In the genomic region with DNA sequence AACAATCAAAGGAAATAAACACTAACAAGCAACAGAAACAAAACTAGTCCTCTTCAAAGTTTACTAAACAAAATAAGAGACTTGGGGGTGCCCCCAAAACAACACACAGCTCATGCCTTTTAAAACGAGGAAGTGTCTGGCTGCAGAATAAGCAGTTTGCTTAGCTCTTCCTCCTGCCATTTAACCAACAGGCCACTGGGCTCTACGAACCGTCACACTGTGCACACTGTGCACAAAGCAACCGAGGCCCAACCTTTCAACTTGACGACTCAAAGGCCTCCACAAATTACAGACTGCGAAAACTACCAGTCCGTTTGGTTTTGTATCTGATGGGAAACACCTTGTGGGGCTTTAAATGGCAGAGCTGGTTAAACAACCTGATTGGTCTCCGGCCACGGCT, we compare ENCODE assay signal across 19 mouse cellular contexts. TPM values are rescaled to one million over a fixed set of nuclear protein-coding genes. Genes with fewer than 3 reads are reported as not detected.
DNase-seq lines count a peak whose midpoint lies in the region; ATAC-seq lines count a peak whose summit lies in the region.
"Had no signal": no experiment of that assay in that cellular context is flagged by ENCODE, and none has a peak within 500 bp of the region (broad histone marks: within the 10 kb centered on the region; RNA-seq: fewer than 3 reads in every experiment).

No protein-coding gene starts in this region.

- H3K4me1 ChIP-seq in heart, embryonic 11.5 days (ENCODE audit: control insufficient read depth, insufficient read depth, low read length) = peaks cover 9% of the 10 kb centered on the region
- H3K4me1 ChIP-seq in forebrain, embryonic 13.5 days = peaks cover 24% of the 10 kb centered on the region

- H3K4me2 ChIP-seq in heart, embryonic 11.5 days = peak overlapping the region; percentile 86
- H3K4me2 ChIP-seq in forebrain, embryonic 13.5 days = no peak overlapping the region

- 63% methylated on average over 9 of the region's 9 CpGs for WGBS in heart, embryonic 11.5 days (ENCODE audit: insufficient replicate concordance)
- WGBS in forebrain, embryonic 13.5 days = 73% methylated on average over 9 of the region's 9 CpGs

- H3K27ac ChIP-seq in heart, embryonic 11.5 days (ENCODE audit: low read depth, low read length) = no peak overlapping the region
- no peak overlapping the region for H3K27ac ChIP-seq in forebrain, embryonic 13.5 days
- H3K27ac ChIP-seq: hindbrain, embryonic 15.5 days; limb, embryonic 10.5 days had no signal

- H3K36me3 ChIP-seq in heart, embryonic 11.5 days (ENCODE audit: control insufficient read depth, insufficient read depth, low read length) = no peaks in the 10 kb centered on the region
- H3K36me3 ChIP-seq in forebrain, embryonic 13.5 days (ENCODE audit: poor library complexity, severe bottlenecking) = no peaks in the 10 kb centered on the region
- H3K36me3 ChIP-seq: hindbrain, embryonic 15.5 days; limb, embryonic 10.5 days had no signal

- no peak overlapping the region for H3K4me3 ChIP-seq in heart, embryonic 11.5 days (ENCODE audit: low read depth, low read length)
- no peak overlapping the region for H3K4me3 ChIP-seq in forebrain, embryonic 13.5 days
- H3K4me3 ChIP-seq: hindbrain, embryonic 15.5 days; limb, embryonic 10.5 days had no signal

- intact Hi-C loops in left cerebral cortex, postnatal 14 days (cut with DNase I) = no loop called here

- ATAC-seq in heart, embryonic 11.5 days (replicated peaks; ENCODE audit: insufficient number of reproducible peaks, low FRiP score, low TSS enrichment) = no peak
- ATAC-seq in megakaryocyte progenitor cell, adult 5-6 weeks (replicated peaks; ENCODE audit: poor library complexity) = 0 out of 2 replicates have a peak, but pooled peaks have one; percentile 3
- ATAC-seq in forebrain, embryonic 13.5 days = no peak

- DNase-seq in heart, adult 8-10 months (ENCODE audit: low spot score) = no peak
- DNase-seq in A20 (ENCODE audit: low read depth, low spot score) = peak; percentile 81
- DNase-seq in induced T-regulatory cell, adult 2 months (ENCODE audit: low read depth) = peak; percentile 70
- DNase-seq in gastrocnemius, postnatal 10 days = no peak
- no peak for DNase-seq in left cerebral cortex, postnatal 14 days (ENCODE audit: low spot score in 2 of 2)
- DNase-seq: cerebellum, adult 8-10 months; kidney, postnatal 10 days; lung, postnatal 14 days; retina, postnatal 1 day had no signal

- H3K27me3 ChIP-seq in heart, embryonic 11.5 days (ENCODE audit: control insufficient read depth, insufficient read depth, low read length) = no peaks in the 10 kb centered on the region
- H3K27me3 ChIP-seq in forebrain, embryonic 13.5 days = peaks cover 10% of the 10 kb centered on the region; the same call in 1 of the 2 replicates

- no peak overlapping the region for H3K9ac ChIP-seq in heart, embryonic 11.5 days (ENCODE audit: low read depth, low read length)
- no peak overlapping the region for H3K9ac ChIP-seq in forebrain, embryonic 13.5 days
- H3K9ac ChIP-seq: hindbrain, embryonic 15.5 days had no signal

- H3K9me3 ChIP-seq in heart, embryonic 11.5 days (replicated peaks; ENCODE audit: control insufficient read depth, low read length) = no peaks in the 10 kb centered on the region
- no peaks in the 10 kb centered on the region for H3K9me3 ChIP-seq in forebrain, embryonic 13.5 days (replicated peaks)
- H3K9me3 ChIP-seq: hindbrain, embryonic 15.5 days; limb, embryonic 10.5 days had no signal

RNA-seq across cellular contexts. Expression of gene Arsg, which starts 3.0 kb away (rescaled TPM):
- 4.2 and 5.1 TPM in 2 replicates for polyA plus RNA-seq in heart, embryonic 11.5 days (2014; fragmentation: Nextera tagmentation; extraction: Ambion mirVana)
- 1 to 10 TPM in 3 of 4 experiments, under 1 TPM in 1; 0.87 to 2.7 (median 1.8) TPM for total RNA-seq in heart, adult 8-10 months (2022)
- total RNA-seq in megakaryocyte progenitor cell, adult 5-6 weeks (2015) = 2.0 and 2.9 TPM in 2 replicates
- total RNA-seq in megakaryocyte progenitor cell, adult 5-6 weeks (2017) = 1.5 and 1.9 TPM in 2 replicates
- 10 to 100 TPM in 1 of 2 experiments, 1 to 10 TPM in 1; 9.3 to 12.3 TPM for total RNA-seq in gastrocnemius, postnatal 10 days (2021)
- 3.4 and 5.4 TPM in 2 replicates for polyA plus RNA-seq in forebrain, embryonic 13.5 days (2015; fragmentation: Nextera tagmentation; extraction: Ambion mirVana)
- total RNA-seq in left cerebral cortex, postnatal 14 days (2021) = 1 to 10 TPM; 5.9 to 7.1 TPM

RNA-seq across cellular contexts. Expression of gene Slc16a6, which starts 3.2 kb away (rescaled TPM):
- polyA plus RNA-seq in heart, embryonic 11.5 days (2014; fragmentation: Nextera tagmentation; extraction: Ambion mirVana) = 10.2 and 12.7 TPM in 2 replicates
- 10 to 100 TPM in 2 of 4 experiments, 1 to 10 TPM in 2; 6.4 to 12.9 (median 10.0) TPM for total RNA-seq in heart, adult 8-10 months (2022)
- total RNA-seq in megakaryocyte progenitor cell, adult 5-6 weeks (2015) = 40.0 and 41.6 TPM in 2 replicates
- 12.6 and 21.3 TPM in 2 replicates for total RNA-seq in megakaryocyte progenitor cell, adult 5-6 weeks (2017)
- 10 to 100 TPM; 18.6 to 20.8 TPM for total RNA-seq in gastrocnemius, postnatal 10 days (2021)
- polyA plus RNA-seq in forebrain, embryonic 13.5 days (2015; fragmentation: Nextera tagmentation; extraction: Ambion mirVana) = 3.6 and 5.0 TPM in 2 replicates
- total RNA-seq in left cerebral cortex, postnatal 14 days (2021) = 10 to 100 TPM in 1 of 2 experiments, 1 to 10 TPM in 1; 9.6 to 11.4 TPM

RNA-seq across cellular contexts. Expression of gene Amz2, which starts 44.4 kb away (rescaled TPM):
- polyA plus RNA-seq in heart, embryonic 11.5 days (2014; fragmentation: Nextera tagmentation; extraction: Ambion mirVana) = 37.6 and 38.8 TPM in 2 replicates
- 10 to 100 TPM; 45.2 to 56.6 (median 54.4) TPM for total RNA-seq in heart, adult 8-10 months (2022)
- total RNA-seq in megakaryocyte progenitor cell, adult 5-6 weeks (2015) = 34.0 and 37.6 TPM in 2 replicates
- 51.8 and 65.5 TPM in 2 replicates for total RNA-seq in megakaryocyte progenitor cell, adult 5-6 weeks (2017)
- total RNA-seq in gastrocnemius, postnatal 10 days (2021) = 10 to 100 TPM; 48.8 to 49.5 TPM
- 57.6 and 58.4 TPM in 2 replicates for polyA plus RNA-seq in forebrain, embryonic 13.5 days (2015; fragmentation: Nextera tagmentation; extraction: Ambion mirVana)
- total RNA-seq in left cerebral cortex, postnatal 14 days (2021) = 10 to 100 TPM; 61.9 to 62.2 TPM

RNA-seq across cellular contexts. Expression of gene 9930022D16Rik, which starts 56.5 kb away (rescaled TPM):
- polyA plus RNA-seq in heart, embryonic 11.5 days (2014; fragmentation: Nextera tagmentation; extraction: Ambion mirVana) = 0.11 TPM in 1 of 2 replicates, not detected in the other
- total RNA-seq in heart, adult 8-10 months (2022) = not detected
- total RNA-seq in megakaryocyte progenitor cell, adult 5-6 weeks (2015) = not detected in 2 replicates
- not detected in 2 replicates for total RNA-seq in megakaryocyte progenitor cell, adult 5-6 weeks (2017)
- total RNA-seq in gastrocnemius, postnatal 10 days (2021) = not detected
- polyA plus RNA-seq in forebrain, embryonic 13.5 days (2015; fragmentation: Nextera tagmentation; extraction: Ambion mirVana) = not detected in 2 replicates
- total RNA-seq in left cerebral cortex, postnatal 14 days (2021) = not detected
- total RNA-seq: adrenal gland, postnatal 4 days had no signal
- polyA plus RNA-seq: C2C12; embryonic facial prominence, embryonic 11.5 days; heart, embryonic 14.5 days; hindbrain, embryonic 15.5 days; limb, embryonic 10.5 days; stomach, embryonic 14.5 days had no signal

Comparison
In these comparisons a context has a peak if more than half of its experiments do, and no peak if none do; other contexts are left out.
1. DNase-seq: peak in A20 (single experiment) and induced T-regulatory cell, adult 2 months (single experiment); none in heart, adult 8-10 months (single experiment), gastrocnemius, postnatal 10 days (single experiment) and left cerebral cortex, postnatal 14 days (0 of 2).